Mouse (Mus musculus) heart, adult 18-20 months (tissue): ENCODE data around the gene Lmo7. TPM values are rescaled to one million over a fixed set of nuclear protein-coding genes. Genes with fewer than 3 reads are reported as not detected.

Experiments used
- DNase-seq, 2 experiments: peaks; one replicate each; pipeline ENCODE4 v3.0.0; 2021 to 2022; ENCODE audit warnings: mixed read lengths in 1 of 2
- total RNA-seq, 2 experiments: library from RNA; stranded (reverse); gene quantifications; 2 replicates each; pipeline ENCODE4 v1.2.3; 2021

Lmo7 gene
- total RNA-seq, 2 experiments from 2014 or later: 327 to 346 TPM

GRCm38 (mm10) chr14:101837176-101837575 is 107.4 kb downstream of the Lmo7 start:
- no peak for DNase-seq

- DNase-seq: no peak
Measured at GRCm38 (mm10) chr14:101838231-101838839, 108.6 kb downstream of the Lmo7 start.

GRCm38 (mm10) chr14:101839771-101840731 is 110.3 kb downstream of the Lmo7 start:
- peak; percentile 62 to 81 for DNase-seq

- no peak for DNase-seq
Measured at GRCm38 (mm10) chr14:101841271-101841670, 111.5 kb downstream of the Lmo7 start.

- peak in 1 of 2 experiments; percentile 47 for DNase-seq
Measured at GRCm38 (mm10) chr14:101842521-101842920, 112.8 kb downstream of the Lmo7 start.

- peak in 1 of 2 experiments; percentile 44 for DNase-seq
Measured at GRCm38 (mm10) chr14:101843443-101843842, 113.7 kb downstream of the Lmo7 start.

- peak in 1 of 2 experiments; percentile 33 for DNase-seq
Measured at GRCm38 (mm10) chr14:101844467-101844866, 114.7 kb downstream of the Lmo7 start.

GRCm38 (mm10) chr14:101846097-101846882 is 116.5 kb downstream of the Lmo7 start:
- DNase-seq: peak in 1 of 2 experiments; percentile 30

GRCm38 (mm10) chr14:101847520-101847919 is 117.8 kb downstream of the Lmo7 start:
- peak in 1 of 2 experiments; percentile 39 for DNase-seq

GRCm38 (mm10) chr14:101852584-101853195 is 122.9 kb downstream of the Lmo7 start:
- DNase-seq: no peak

GRCm38 (mm10) chr14:101853207-101853606 is 123.5 kb downstream of the Lmo7 start:
- no peak for DNase-seq

- peak in 1 of 2 experiments; percentile 27 for DNase-seq
Measured at GRCm38 (mm10) chr14:101853722-101854121, 124.0 kb downstream of the Lmo7 start.

- DNase-seq: no peak
Measured at GRCm38 (mm10) chr14:101854226-101854625, 124.5 kb downstream of the Lmo7 start.

GRCm38 (mm10) chr14:101859305-101859886 is 129.6 kb downstream of the Lmo7 start:
- no peak for DNase-seq

- DNase-seq: no peak
Measured at GRCm38 (mm10) chr14:101862088-101862487, 132.3 kb downstream of the Lmo7 start.

- DNase-seq: no peak
Measured at GRCm38 (mm10) chr14:101867071-101867733, 137.4 kb downstream of the Lmo7 start.

- DNase-seq: peak; percentile 71 to 89
Measured at GRCm38 (mm10) chr14:101869145-101869544, 139.4 kb downstream of the Lmo7 start.

- no peak for DNase-seq
Measured at GRCm38 (mm10) chr14:101869661-101870060, 139.9 kb downstream of the Lmo7 start.

GRCm38 (mm10) chr14:101870171-101870902 is 140.6 kb downstream of the Lmo7 start:
- no peak for DNase-seq

GRCm38 (mm10) chr14:101872846-101873245 is 143.1 kb downstream of the Lmo7 start:
- peak; percentile 72 to 89 for DNase-seq
